ENCODE assay signal across 16 mouse cellular contexts in genomic region chr19:57352337-57352935, GRCm38 (mm10). TPM values are rescaled to one million over a fixed set of nuclear protein-coding genes. Genes with fewer than 3 reads are reported as not detected.
DNase-seq lines count a peak whose midpoint lies in the region; ATAC-seq and TF ChIP-seq lines count a peak whose summit lies in the region.
"Had no signal": no experiment of that assay in that cellular context is flagged by ENCODE, and none has a peak within 500 bp of the region (broad histone marks: within the 10 kb centered on the region; RNA-seq: fewer than 3 reads in every experiment).

No protein-coding gene starts in this region.

- H3K4me3 ChIP-seq in stomach, postnatal 0 days (ENCODE audit: low read depth, low read length) = no peak overlapping the region
- H3K4me3 ChIP-seq in heart, embryonic 11.5 days (ENCODE audit: low read depth, low read length) = no peak overlapping the region
- H3K4me3 ChIP-seq: neural tube, embryonic 13.5 days had no signal

- H3K9ac ChIP-seq in stomach, postnatal 0 days (ENCODE audit: low read length) = no peak overlapping the region
- no peak overlapping the region for H3K9ac ChIP-seq in heart, embryonic 11.5 days (ENCODE audit: low read depth, low read length)
- H3K9ac ChIP-seq: liver, postnatal 0 days; neural tube, embryonic 13.5 days had no signal

- no peaks in the 10 kb centered on the region for H3K27me3 ChIP-seq in stomach, postnatal 0 days (ENCODE audit: control insufficient read depth, insufficient read depth, low read length)
- no peaks in the 10 kb centered on the region for H3K27me3 ChIP-seq in heart, embryonic 11.5 days (ENCODE audit: control insufficient read depth, insufficient read depth, low read length)
- H3K27me3 ChIP-seq: neural tube, embryonic 13.5 days had no signal

- no peaks in the 10 kb centered on the region for H3K9me3 ChIP-seq in stomach, postnatal 0 days (ENCODE audit: control insufficient read depth, low read length)
- H3K9me3 ChIP-seq in heart, embryonic 11.5 days (replicated peaks; ENCODE audit: control insufficient read depth, low read length) = no peaks in the 10 kb centered on the region

- TF ChIP-seq CTCF in stomach, postnatal 0 days (IDR thresholded peaks at IDR 0.05; ENCODE audit: low read depth) = no peak

- no peak overlapping the region for H3K4me2 ChIP-seq in stomach, postnatal 0 days (replicated peaks; ENCODE audit: low read depth)
- H3K4me2 ChIP-seq in heart, embryonic 11.5 days = no peak overlapping the region
- H3K4me2 ChIP-seq: neural tube, embryonic 13.5 days had no signal

- no peak for ATAC-seq in stomach, postnatal 0 days (ENCODE audit: low FRiP score, low TSS enrichment)
- no peak for ATAC-seq in heart, embryonic 11.5 days (replicated peaks; ENCODE audit: insufficient number of reproducible peaks, low FRiP score, low TSS enrichment)
- ATAC-seq: hindbrain, postnatal 0 days; liver, postnatal 0 days had no signal

- 53% methylated on average over 12 of the region's 12 CpGs for WGBS in stomach, postnatal 0 days
- 82% methylated on average over 12 of the region's 12 CpGs for WGBS in heart, embryonic 11.5 days (ENCODE audit: insufficient replicate concordance)

- intact Hi-C loops in left cerebral cortex, postnatal 4 days (cut with DNase I) = no loop called here

- peaks cover 3% of the 10 kb centered on the region; the same call in 1 of the 2 replicates for H3K4me1 ChIP-seq in stomach, postnatal 0 days (replicated peaks; ENCODE audit: control insufficient read depth, insufficient read depth)
- peaks cover 3% of the 10 kb centered on the region for H3K4me1 ChIP-seq in heart, embryonic 11.5 days (ENCODE audit: control insufficient read depth, insufficient read depth, low read length)

- H3K36me3 ChIP-seq in stomach, postnatal 0 days (ENCODE audit: control insufficient read depth, insufficient read depth, low read length) = no peaks in the 10 kb centered on the region
- H3K36me3 ChIP-seq in heart, embryonic 11.5 days (ENCODE audit: control insufficient read depth, insufficient read depth, low read length) = no peaks in the 10 kb centered on the region
- H3K36me3 ChIP-seq: neural tube, embryonic 13.5 days had no signal

- peak; percentile 47 for DNase-seq in embryo, embryonic 11 days
- DNase-seq in embryo, embryonic 9.5 days (ENCODE audit: extremely low spot score) = no peak
- DNase-seq in left cerebral cortex, adult 18-20 months (ENCODE audit: low spot score in 2 of 2) = peak; percentile 36 to 52
- DNase-seq in left cerebral cortex, postnatal 4 days = no peak
- peak; percentile 36 for DNase-seq in forelimb bud, embryonic 11.5 days (ENCODE audit: low read depth, low spot score)
- no peak for DNase-seq in stomach, postnatal 0 days (ENCODE audit: low spot score)
- DNase-seq in testis, postnatal 10 days (ENCODE audit: low spot score) = no peak
- DNase-seq: adrenal gland, postnatal 14 days; gastrocnemius, postnatal 10 days; kidney, adult 9 months; liver, postnatal 0 days; thymus, postnatal 14 days had no signal

- 0 out of 2 replicates have a peak overlapping the region, but pooled peaks have one; percentile 41 for H3K27ac ChIP-seq in stomach, postnatal 0 days (replicated peaks)
- H3K27ac ChIP-seq in heart, embryonic 11.5 days (ENCODE audit: low read depth, low read length) = no peak overlapping the region
- H3K27ac ChIP-seq: hindbrain, postnatal 0 days; macrophage; neural tube, embryonic 13.5 days had no signal

- TF ChIP-seq EP300 in stomach, postnatal 0 days (optimal IDR thresholded peaks at IDR 0.05) = no peak

RNA-seq across cellular contexts. Expression of gene Fam160b1, which starts 8.0 kb away (rescaled TPM):
- 10 to 100 TPM; 25.3 to 26.3 TPM for total RNA-seq in left cerebral cortex, adult 18-20 months (2021)
- total RNA-seq in left cerebral cortex, postnatal 4 days (2021) = 10 to 100 TPM; 27.9 to 30.4 TPM
- polyA plus RNA-seq in stomach, postnatal 0 days (2015; fragmentation: Nextera tagmentation; extraction: Ambion mirVana) = 7.6 and 8.3 TPM in 2 replicates
- 11.4 and 11.8 TPM in 2 replicates for polyA plus RNA-seq in heart, embryonic 11.5 days (2014; fragmentation: Nextera tagmentation; extraction: Ambion mirVana)

RNA-seq across cellular contexts. Expression of gene Ablim1, which starts 37.7 kb away (rescaled TPM):
- total RNA-seq in left cerebral cortex, adult 18-20 months (2021) = 100 to 1,000 TPM; 115 to 119 TPM
- 100 to 1,000 TPM; 204 to 208 TPM for total RNA-seq in left cerebral cortex, postnatal 4 days (2021)
- 61.8 and 62.0 TPM in 2 replicates for polyA plus RNA-seq in stomach, postnatal 0 days (2015; fragmentation: Nextera tagmentation; extraction: Ambion mirVana)
- 45.8 and 52.1 TPM in 2 replicates for polyA plus RNA-seq in heart, embryonic 11.5 days (2014; fragmentation: Nextera tagmentation; extraction: Ambion mirVana)

Comparison
In these comparisons a context has a peak if more than half of its experiments do, and no peak if none do; other contexts are left out.
1. DNase-seq: peak in embryo, embryonic 11 days (single experiment), left cerebral cortex, adult 18-20 months (2 of 2) and forelimb bud, embryonic 11.5 days (single experiment); none in embryo, embryonic 9.5 days (single experiment), left cerebral cortex, postnatal 4 days (single experiment), stomach, postnatal 0 days (single experiment) and testis, postnatal 10 days (single experiment).